Mouse (Mus musculus): Measurements from ENCODE around the gene Lingo3. TPM values are rescaled to one million over a fixed set of nuclear protein-coding genes. Genes with fewer than 3 reads are reported as not detected.

Gene Lingo3
- polyA plus RNA-seq, 1 experiment from 2014 or later: not detected

DNA sequence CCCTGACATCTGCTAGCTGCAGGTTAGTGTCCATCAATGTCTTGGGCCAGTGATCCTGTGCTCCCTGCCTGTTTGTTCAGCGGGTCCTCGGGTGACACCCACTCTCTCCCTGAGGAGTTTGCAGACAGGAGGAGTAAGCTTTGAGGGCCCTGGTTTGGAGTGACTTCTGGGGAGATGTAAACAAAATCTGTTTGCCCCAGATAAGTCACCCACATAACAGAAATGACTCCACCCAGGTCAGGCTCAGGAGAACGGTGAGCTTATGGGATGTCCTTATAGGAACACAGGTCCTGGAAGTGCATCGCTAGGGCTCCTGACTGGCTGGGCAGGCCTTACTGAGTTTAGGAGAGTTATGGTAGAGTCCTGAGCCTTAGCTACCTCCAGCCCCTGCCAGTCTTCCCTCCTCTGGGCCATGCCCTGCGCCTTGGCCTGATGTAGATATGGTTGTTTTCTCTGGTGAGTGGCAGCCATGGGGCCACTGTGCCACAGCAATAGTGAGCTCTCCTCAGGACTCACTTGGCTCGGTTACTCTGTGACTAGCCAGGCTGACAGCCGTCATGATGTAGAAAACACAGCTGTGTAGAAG, 14.6 kb upstream of the Lingo3 start:
- Histone ChIP-seq H3K4me3 (peak overlapping the region; percentile 91), H3K4me2 (peak overlapping the region; percentile 93), H3K27ac (peak overlapping the region; percentile 99), H3K9me3 (replicated peaks) (no peaks in the 10 kb centered on the region), H3K27me3 (replicated peaks) (no peaks in the 10 kb centered on the region), H3K9ac (peak overlapping the region; percentile 97), H3K36me3 (peaks cover 43% of the 10 kb centered on the region), H3K4me1 (peaks cover 92% of the 10 kb centered on the region)
- peak; percentile 85 for ATAC-seq
- 19% methylated on average over 7 of the region's 7 CpGs for WGBS (ENCODE audit: insufficient replicate concordance)

DNA sequence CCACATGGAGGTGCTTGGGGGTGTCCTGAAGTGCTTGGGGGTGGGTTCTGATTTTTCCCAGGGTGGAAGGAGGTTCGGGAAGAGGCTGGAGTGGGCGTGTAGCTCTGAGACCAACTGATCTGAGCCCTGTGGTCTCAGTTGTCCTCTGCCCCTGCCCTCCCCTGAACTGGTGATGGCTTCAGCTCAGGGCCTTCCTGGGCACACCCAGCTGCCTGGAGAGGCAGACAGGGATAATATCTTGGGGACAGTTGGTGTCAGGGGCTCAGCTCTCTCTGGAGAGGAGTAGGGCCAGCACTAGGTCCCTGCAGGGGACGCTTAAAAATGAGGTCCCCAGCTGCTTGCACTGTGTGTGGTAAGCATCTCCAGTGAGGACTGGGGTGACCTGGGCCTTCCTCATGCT, 14.0 kb upstream of the Lingo3 start:
- peak overlapping the region; percentile 91 for H3K4me3 ChIP-seq
- no peaks in the 10 kb centered on the region for H3K27me3 ChIP-seq (replicated peaks)

DNA sequence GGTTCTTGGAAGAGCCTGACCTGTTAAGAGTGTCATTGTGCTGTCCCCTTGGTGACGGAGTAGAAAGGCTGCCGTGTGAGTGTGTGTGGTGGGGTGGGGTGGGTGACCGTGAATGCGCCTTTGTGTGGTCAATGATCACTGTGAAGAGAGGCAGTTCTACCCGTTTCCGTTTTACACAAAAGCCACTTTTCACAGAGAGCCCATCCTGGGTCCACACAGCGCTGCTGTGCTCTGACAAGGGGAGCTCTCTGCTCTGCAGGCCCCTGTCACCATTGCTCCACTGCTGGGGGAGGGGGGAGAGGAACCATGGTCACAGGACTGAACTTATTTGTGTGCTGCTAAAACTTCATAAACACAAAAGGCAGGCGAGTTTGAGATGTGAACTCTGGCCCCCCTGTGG, 13.5 kb upstream of the Lingo3 start:
- H3K4me2 ChIP-seq: peak overlapping the region; percentile 93
- peak overlapping the region; percentile 99 for H3K27ac ChIP-seq
- no peak for ATAC-seq
- H3K36me3 ChIP-seq: peaks cover 43% of the 10 kb centered on the region
- peak overlapping the region; percentile 91 for H3K4me3 ChIP-seq
- peaks cover 87% of the 10 kb centered on the region for H3K4me1 ChIP-seq
- H3K9me3 ChIP-seq (replicated peaks): no peaks in the 10 kb centered on the region
- H3K27me3 ChIP-seq (replicated peaks): no peaks in the 10 kb centered on the region
- 41% methylated on average over 8 of the region's 8 CpGs for WGBS (ENCODE audit: insufficient replicate concordance)
- peak overlapping the region; percentile 97 for H3K9ac ChIP-seq

More for the DNA sequence above, 14.0 kb upstream of the Lingo3 start:
- H3K4me2 ChIP-seq: peak overlapping the region; percentile 93
- peak overlapping the region; percentile 97 for H3K9ac ChIP-seq
- H3K9me3 ChIP-seq (replicated peaks): no peaks in the 10 kb centered on the region
- peak overlapping the region; percentile 99 for H3K27ac ChIP-seq
- peaks cover 90% of the 10 kb centered on the region for H3K4me1 ChIP-seq
- H3K36me3 ChIP-seq: peaks cover 43% of the 10 kb centered on the region
- ATAC-seq: peak; percentile 75
- WGBS (ENCODE audit: insufficient replicate concordance): 17% methylated on average over 3 of the region's 3 CpGs

DNA sequence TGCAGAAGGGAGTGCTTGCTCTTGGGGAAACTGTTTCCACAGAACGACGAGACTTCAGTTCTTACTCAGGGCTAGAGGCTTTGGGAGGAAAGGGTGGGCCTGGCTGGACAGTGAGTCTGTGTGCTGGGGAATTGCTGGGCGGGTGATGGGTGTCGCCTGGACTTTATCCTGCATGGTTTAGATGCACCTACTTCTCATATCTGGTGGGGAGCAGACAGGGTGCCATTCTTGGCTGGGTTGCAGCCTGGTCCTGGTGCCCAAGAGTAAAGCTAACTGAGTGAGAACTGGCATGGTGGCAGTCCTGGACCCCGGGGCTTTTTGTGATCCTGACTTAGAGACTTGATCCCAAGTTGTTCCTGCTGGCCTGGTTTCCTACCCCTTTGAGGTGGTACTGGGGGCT, 13.1 kb upstream of the Lingo3 start:
- Histone ChIP-seq H3K9ac (peak overlapping the region; percentile 97), H3K27me3 (replicated peaks) (no peaks in the 10 kb centered on the region), H3K27ac (peak overlapping the region; percentile 99), H3K4me1 (peaks cover 87% of the 10 kb centered on the region), H3K4me3 (peak overlapping the region; percentile 91), H3K4me2 (peak overlapping the region; percentile 93), H3K9me3 (replicated peaks) (no peaks in the 10 kb centered on the region), H3K36me3 (peaks cover 43% of the 10 kb centered on the region)
- 37% methylated on average over 5 of the region's 5 CpGs for WGBS (ENCODE audit: insufficient replicate concordance)
- peak; percentile 40 for ATAC-seq

DNA sequence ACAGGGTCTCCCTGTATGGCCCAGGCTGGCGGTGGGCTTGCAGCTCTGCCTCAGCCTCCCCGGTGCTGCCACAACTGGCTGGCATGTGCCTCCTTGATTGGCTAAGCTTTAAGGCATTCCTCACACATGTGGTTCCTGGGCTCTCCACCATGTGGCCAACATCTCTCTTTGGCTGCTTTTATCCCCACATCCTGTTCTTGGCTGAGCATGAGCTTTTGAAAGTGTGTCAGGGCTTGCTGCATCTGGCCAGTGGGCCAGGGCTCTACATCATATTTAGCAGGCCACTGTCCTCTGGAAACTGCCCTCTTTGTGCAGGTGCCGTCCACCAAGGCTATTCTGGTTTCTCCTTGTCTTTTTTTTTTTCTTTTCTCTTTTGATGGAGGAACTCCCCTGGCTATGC, 12.4 kb upstream of the Lingo3 start:
- Histone ChIP-seq H3K9me3 (replicated peaks) (no peaks in the 10 kb centered on the region), H3K4me2 (peak overlapping the region; percentile 93), H3K36me3 (peaks cover 43% of the 10 kb centered on the region), H3K4me1 (peaks cover 82% of the 10 kb centered on the region), H3K27me3 (replicated peaks) (no peaks in the 10 kb centered on the region), H3K9ac (peak overlapping the region; percentile 97), H3K4me3 (peak overlapping the region; percentile 91), H3K27ac (peak overlapping the region; percentile 99)
- 33% methylated on average over 3 of the region's 3 CpGs for WGBS (ENCODE audit: insufficient replicate concordance)
- no peak for ATAC-seq

GRCm38 (mm10) chr10:80855749-80856073, 11.9 kb upstream of the Lingo3 start:
- H3K27ac ChIP-seq: peak overlapping the region; percentile 99
- no peak for ATAC-seq
- H3K27me3 ChIP-seq (replicated peaks): no peaks in the 10 kb centered on the region
- no peaks in the 10 kb centered on the region for H3K9me3 ChIP-seq (replicated peaks)
- peak overlapping the region; percentile 97 for H3K9ac ChIP-seq
- peaks cover 78% of the 10 kb centered on the region for H3K4me1 ChIP-seq
- peak overlapping the region; percentile 93 for H3K4me2 ChIP-seq
- H3K36me3 ChIP-seq: peaks cover 43% of the 10 kb centered on the region
- H3K4me3 ChIP-seq: peak overlapping the region; percentile 91
- 6% methylated on average over 11 of the region's 11 CpGs for WGBS (ENCODE audit: insufficient replicate concordance)

DNA sequence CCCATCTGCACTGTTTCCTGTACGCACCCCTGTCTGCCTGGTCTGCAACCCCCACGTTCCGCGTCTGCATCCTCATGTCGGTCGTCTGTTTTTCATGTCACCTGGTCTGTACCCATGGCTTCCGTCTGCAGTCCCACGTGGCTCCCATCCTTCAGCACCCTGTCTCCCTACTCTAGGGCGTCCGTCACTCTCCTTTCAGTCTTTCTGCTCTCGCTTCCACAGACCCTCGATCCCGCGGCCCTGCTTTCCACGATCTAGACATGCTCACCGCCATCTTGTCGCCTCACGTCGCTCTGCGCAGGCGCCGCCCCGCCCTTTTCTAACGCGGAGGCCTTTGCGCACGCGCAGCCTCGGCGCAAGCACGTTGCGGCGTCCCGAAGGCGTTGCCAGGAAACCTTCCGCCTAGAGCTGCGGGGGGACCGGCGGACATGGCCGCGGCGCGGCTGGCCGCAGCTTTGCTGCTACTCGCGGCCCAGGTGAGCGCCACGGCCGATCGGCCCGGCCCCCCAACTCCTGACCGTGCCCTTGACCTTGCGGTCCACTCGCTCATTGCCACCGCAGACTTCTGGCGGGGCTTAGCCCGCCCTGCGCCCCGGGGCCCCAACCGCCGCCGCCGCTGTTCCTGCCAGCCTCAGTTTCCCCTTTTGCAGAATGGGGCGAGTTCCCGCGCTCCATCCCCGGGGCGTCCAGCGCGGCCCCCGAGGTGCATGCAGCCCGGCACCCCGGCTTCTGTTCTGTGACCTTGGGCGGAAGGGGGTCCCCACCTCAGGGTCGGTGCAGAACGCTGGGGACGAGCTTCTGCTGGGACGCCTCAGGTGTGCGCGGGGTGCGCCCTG, 11.3 kb upstream of the Lingo3 start, which contains the start of the genes Lsm7 and Sppl2b:
Gene Lsm7, minus strand, starts transcription at position 297 of the 836 bp plus-strand sequence.
Gene Sppl2b, plus strand, starts transcription at position 363 of the 836 bp plus-strand sequence.
- H3K9ac ChIP-seq: peak within 1 kb of the TSS; percentile 97
- no peaks in the 10 kb centered on the region for H3K27me3 ChIP-seq (replicated peaks)
- H3K9me3 ChIP-seq (replicated peaks): no peaks in the 10 kb centered on the region
- H3K4me1 ChIP-seq: peaks cover 80% of the 10 kb centered on the region
- peak; percentile 25 for ATAC-seq
- H3K4me3 ChIP-seq: peak within 1 kb of the TSS; percentile 91
- under 1% methylated on average over 81 of the region's 81 CpGs for whole genome bisulfite sequencing (ENCODE audit: insufficient replicate concordance)
- peak within 1 kb of the TSS; percentile 99 for H3K27ac ChIP-seq
- peak within 1 kb of the TSS; percentile 93 for H3K4me2 ChIP-seq
- H3K36me3 ChIP-seq: peaks cover 46% of the 10 kb centered on the region

GRCm38 (mm10) chr10:80848571-80848970, 4.7 kb upstream of the Lingo3 start:
- peaks cover 36% of the 10 kb centered on the region for H3K36me3 ChIP-seq
- H3K4me1 ChIP-seq: peaks cover 47% of the 10 kb centered on the region
- H3K9ac ChIP-seq: no peak overlapping the region
- H3K27me3 ChIP-seq (replicated peaks): peaks cover 39% of the 10 kb centered on the region
- no peak overlapping the region for H3K4me3 ChIP-seq
- ATAC-seq: peak; percentile 77
- no peaks in the 10 kb centered on the region for H3K9me3 ChIP-seq (replicated peaks)
- H3K27ac ChIP-seq: no peak overlapping the region
- WGBS (ENCODE audit: insufficient replicate concordance): 3% methylated on average over 10 of the region's 10 CpGs
- peak overlapping the region; percentile 28; the same call in 1 of the 2 replicates for H3K4me2 ChIP-seq

GRCm38 (mm10) chr10:80845732-80846131, 1.9 kb upstream of the Lingo3 start:
- WGBS (ENCODE audit: insufficient replicate concordance): 66% methylated on average over 12 of the region's 12 CpGs
- no peak overlapping the region for H3K4me3 ChIP-seq
- no peak for ATAC-seq
- H3K4me2 ChIP-seq: no peak overlapping the region
- no peak overlapping the region for H3K27ac ChIP-seq
- no peak overlapping the region for H3K9ac ChIP-seq
- H3K27me3 ChIP-seq (replicated peaks): peaks cover 67% of the 10 kb centered on the region
- H3K9me3 ChIP-seq (replicated peaks): no peaks in the 10 kb centered on the region
- H3K4me1 ChIP-seq: peaks cover 35% of the 10 kb centered on the region
- peaks cover 9% of the 10 kb centered on the region for H3K36me3 ChIP-seq

DNA sequence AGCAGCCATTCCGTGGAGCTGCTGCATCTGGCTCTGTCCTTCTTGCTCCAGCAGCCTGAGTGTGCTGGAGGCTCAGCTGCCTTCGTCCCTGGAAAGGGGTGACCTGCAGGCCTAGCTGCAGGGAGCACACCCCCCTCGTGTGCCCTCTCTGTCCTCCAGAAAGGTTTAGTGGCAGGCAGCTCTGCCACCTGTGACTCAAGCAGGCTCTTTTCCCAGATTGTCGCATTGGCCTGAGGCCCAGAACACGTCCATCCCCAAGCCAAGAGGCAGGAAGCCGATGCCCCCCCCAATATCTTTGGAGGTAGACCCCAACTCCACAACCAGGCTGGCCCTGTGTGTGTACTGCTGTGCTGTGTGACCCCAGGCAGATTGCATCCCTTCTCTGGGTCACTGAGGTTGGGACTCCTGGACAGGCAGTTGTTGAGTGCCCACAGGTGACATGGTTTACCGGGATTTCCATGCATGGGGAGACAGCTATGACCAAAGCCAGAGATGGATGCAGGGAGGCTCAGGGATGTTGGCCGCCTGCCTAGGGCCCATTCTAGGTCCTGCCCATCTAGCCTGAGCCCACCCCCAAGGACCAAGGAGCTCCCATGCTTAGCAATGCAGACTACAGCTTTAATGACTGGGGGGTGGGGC, 1.3 kb upstream of the Lingo3 start:
- no peak for ATAC-seq
- Histone ChIP-seq H3K4me1 (peaks cover 30% of the 10 kb centered on the region), H3K9me3 (replicated peaks) (no peaks in the 10 kb centered on the region), H3K36me3 (peaks cover 3% of the 10 kb centered on the region), H3K4me2 (no peak overlapping the region), H3K4me3 (no peak overlapping the region), H3K27ac (no peak overlapping the region), H3K9ac (no peak overlapping the region), H3K27me3 (replicated peaks) (peaks cover 73% of the 10 kb centered on the region)
- WGBS (ENCODE audit: insufficient replicate concordance): 54% methylated on average over 8 of the region's 8 CpGs

GRCm38 (mm10) chr10:80843087-80843930, 530 bp downstream of the Lingo3 start:
- Histone ChIP-seq H3K36me3 (no peaks in the 10 kb centered on the region), H3K9me3 (replicated peaks) (no peaks in the 10 kb centered on the region), H3K27ac (no peak overlapping the region), H3K4me3 (peak overlapping the region; percentile 42), H3K27me3 (replicated peaks) (peaks cover 92% of the 10 kb centered on the region), H3K9ac (no peak overlapping the region), H3K4me2 (peak overlapping the region; percentile 59), H3K4me1 (peaks cover 12% of the 10 kb centered on the region)
- WGBS (ENCODE audit: insufficient replicate concordance): 11% methylated on average over 32 of the region's 32 CpGs
- no peak for ATAC-seq
